Mouse (Mus musculus) intestine, postnatal 0 days (tissue): ENCODE measurements around the gene C2. TPM values are rescaled to one million over a fixed set of nuclear protein-coding genes. Genes with fewer than 3 reads are reported as not detected.

ENCODE experiments used
- ATAC-seq: fragments of 200-750 bp; cut with Nextera tagmentation; 2 replicates; pipeline ENCODE4 v1.8.0; 2017; ENCODE audit warnings: mild to moderate bottlenecking, moderate TSS enrichment, moderate library complexity
- H3K27ac ChIP-seq: fragments of 300-500 bp; sonication (generic); 2 replicates; pipeline ENCODE4 v1.5.1; 2014; ENCODE audit warnings: mild to moderate bottlenecking, low read depth, low read length, moderate library complexity
- H3K27me3 ChIP-seq: fragments of 300-500 bp; sonication (generic); replicated peaks from 2 replicates; pipeline ENCODE4 v1.6.1; 2014; ENCODE audit warnings: low read length, mixed read lengths; ENCODE audit not compliant: control insufficient read depth, insufficient read depth
- H3K36me3 ChIP-seq: fragments of 300-500 bp; sonication (generic); 2 replicates; pipeline ENCODE4 v1.6.1; 2014; ENCODE audit warnings: mild to moderate bottlenecking, moderate library complexity; ENCODE audit not compliant: control insufficient read depth, insufficient read depth
- H3K4me1 ChIP-seq: fragments of 300-500 bp; sonication (generic); replicated peaks from 2 replicates; pipeline ENCODE4 v1.6.1; 2014; ENCODE audit warnings: antibody characterized with exemption, low read length, mixed read lengths; ENCODE audit not compliant: control insufficient read depth, insufficient read depth
- H3K4me2 ChIP-seq: fragments of 300-500 bp; sonication (generic); replicated peaks from 2 replicates; pipeline ENCODE4 v1.6.1; 2014; ENCODE audit warnings: low read depth, mild to moderate bottlenecking, moderate library complexity
- H3K4me3 ChIP-seq: fragments of 300-500 bp; sonication (generic); 2 replicates; pipeline ENCODE4 v1.5.1; 2014; ENCODE audit warnings: low read depth, low read length
- H3K9ac ChIP-seq: fragments of 300-500 bp; sonication (generic); 2 replicates; pipeline ENCODE4 v1.6.1; 2014; ENCODE audit warnings: mild to moderate bottlenecking, low read depth, low read length
- H3K9me3 ChIP-seq: fragments of 300-500 bp; sonication (generic); 2 replicates; pipeline ENCODE4 v1.6.1; 2016; ENCODE audit warnings: mixed run types; ENCODE audit not compliant: control insufficient read depth
- CTCF ChIP-seq: sonication (generic); IDR thresholded peaks from 2 replicates; pipeline ENCODE4 v1.5.1; 2016; ENCODE audit warnings: low read depth, mild to moderate bottlenecking, control low read depth, antibody characterized with exemption, moderate library complexity
- WGBS: fragments of 180-500 bp; shearing (Covaris S2); extraction: QIAGEN DNeasy Blood & Tissue Kit; methylation state at CpG from one replicate; pipeline ENCODE4 v1.1.7; 2014; 5-methylcytosine and 5-hydroxymethylcytosine counted together
- polyA plus RNA-seq: library from polyadenylated mRNA; unstranded; fragments of >200 nt; fragmentation: Nextera tagmentation; extraction: Ambion mirVana; gene quantifications from 2 replicates; pipeline ENCODE4 v1.2.1, GENCODE M21; 2015

Gene C2
- polyA plus RNA-seq, 1 experiment from 2014 or later: 60.3 TPM

DNA sequence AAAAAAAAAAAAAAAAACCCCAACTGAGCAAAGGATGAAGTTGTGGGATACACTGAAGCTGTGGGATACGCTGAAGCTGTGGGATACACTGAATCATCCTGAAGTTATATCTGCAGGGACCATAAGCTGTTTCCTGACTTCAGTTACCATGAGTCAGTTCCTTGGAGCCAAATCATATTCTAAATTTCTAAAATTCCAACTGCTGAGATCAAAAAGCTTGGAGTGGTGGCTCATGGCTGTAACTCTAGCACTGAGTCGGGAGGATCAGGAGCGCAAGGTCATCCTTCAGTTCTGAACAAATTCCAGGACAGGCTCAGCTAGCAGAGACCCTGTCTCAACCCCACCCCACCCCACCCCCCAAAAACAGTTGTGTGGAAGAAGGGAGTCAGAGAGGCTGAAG lies 12.4 kb downstream of the C2 start:
- ATAC-seq: no peak
- no peaks in the 10 kb centered on the region; the same call in 1 of the 2 replicates for H3K4me1 ChIP-seq
- H3K4me3 ChIP-seq: no peak overlapping the region
- WGBS: 77% methylated on average over 3 of the region's 3 CpGs
- H3K27ac ChIP-seq: no peak overlapping the region
- no peaks in the 10 kb centered on the region for H3K9me3 ChIP-seq
- no peak overlapping the region for H3K9ac ChIP-seq
- H3K36me3 ChIP-seq: no peaks in the 10 kb centered on the region
- no peak for TF ChIP-seq CTCF
- H3K27me3 ChIP-seq: no peaks in the 10 kb centered on the region
- no peak overlapping the region for H3K4me2 ChIP-seq

DNA sequence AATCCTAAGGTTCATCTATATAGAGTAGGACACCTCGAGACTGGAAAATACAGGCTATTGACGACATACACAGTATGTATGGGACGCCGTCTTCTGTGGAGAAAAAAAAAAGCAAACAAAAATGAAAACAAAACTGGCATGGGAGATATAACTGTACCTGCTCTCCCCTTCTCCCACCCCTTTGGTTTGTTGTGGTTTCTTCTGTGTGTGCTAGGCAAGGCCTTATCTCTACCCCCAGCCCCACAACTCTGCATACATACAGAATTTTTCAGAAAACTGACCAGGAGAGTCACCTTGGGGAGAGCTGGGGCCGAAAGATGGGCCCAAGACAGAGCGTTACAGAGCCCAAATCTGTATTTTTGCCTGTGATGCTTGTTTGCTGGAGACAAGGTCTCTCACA lies 13.4 kb downstream of the C2 start:
- no peak overlapping the region for H3K9ac ChIP-seq
- TF ChIP-seq CTCF: no peak
- no peak overlapping the region for H3K27ac ChIP-seq
- H3K27me3 ChIP-seq: no peaks in the 10 kb centered on the region
- H3K9me3 ChIP-seq: no peaks in the 10 kb centered on the region
- no peak for ATAC-seq
- WGBS: 93% methylated on average over 6 of the region's 6 CpGs
- no peaks in the 10 kb centered on the region; the same call in 1 of the 2 replicates for H3K4me1 ChIP-seq
- H3K36me3 ChIP-seq: no peaks in the 10 kb centered on the region
- no peak overlapping the region for H3K4me2 ChIP-seq
- no peak overlapping the region for H3K4me3 ChIP-seq

DNA sequence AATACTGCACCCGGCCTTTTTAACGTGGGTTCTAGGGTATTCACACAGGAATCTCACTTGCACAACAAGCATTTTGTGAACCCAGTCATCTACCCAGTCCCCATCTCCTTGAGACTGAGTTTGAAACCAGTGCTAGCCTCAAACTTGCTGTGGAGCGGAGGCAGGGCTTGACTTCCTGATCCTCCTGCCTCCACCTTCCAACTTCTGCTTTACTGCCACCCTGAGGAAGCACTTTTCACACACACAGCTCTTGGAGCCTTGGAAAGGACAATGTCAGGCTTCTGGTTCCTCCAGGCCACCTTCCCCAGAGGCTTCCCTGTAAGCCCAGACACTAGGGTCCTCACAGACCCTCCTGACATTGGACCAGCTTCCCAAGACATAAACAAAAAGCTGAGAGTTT lies 14.7 kb downstream of the C2 start:
- peak; percentile 62 for TF ChIP-seq CTCF
- Histone ChIP-seq H3K9me3 (no peaks in the 10 kb centered on the region), H3K4me1 (no peaks in the 10 kb centered on the region; the same call in 1 of the 2 replicates), H3K27ac (no peak overlapping the region), H3K4me3 (no peak overlapping the region), H3K36me3 (no peaks in the 10 kb centered on the region), H3K9ac (no peak overlapping the region), H3K27me3 (no peaks in the 10 kb centered on the region), H3K4me2 (no peak overlapping the region)
- no peak for ATAC-seq
- WGBS: 56% methylated on average over 3 of the region's 3 CpGs

DNA sequence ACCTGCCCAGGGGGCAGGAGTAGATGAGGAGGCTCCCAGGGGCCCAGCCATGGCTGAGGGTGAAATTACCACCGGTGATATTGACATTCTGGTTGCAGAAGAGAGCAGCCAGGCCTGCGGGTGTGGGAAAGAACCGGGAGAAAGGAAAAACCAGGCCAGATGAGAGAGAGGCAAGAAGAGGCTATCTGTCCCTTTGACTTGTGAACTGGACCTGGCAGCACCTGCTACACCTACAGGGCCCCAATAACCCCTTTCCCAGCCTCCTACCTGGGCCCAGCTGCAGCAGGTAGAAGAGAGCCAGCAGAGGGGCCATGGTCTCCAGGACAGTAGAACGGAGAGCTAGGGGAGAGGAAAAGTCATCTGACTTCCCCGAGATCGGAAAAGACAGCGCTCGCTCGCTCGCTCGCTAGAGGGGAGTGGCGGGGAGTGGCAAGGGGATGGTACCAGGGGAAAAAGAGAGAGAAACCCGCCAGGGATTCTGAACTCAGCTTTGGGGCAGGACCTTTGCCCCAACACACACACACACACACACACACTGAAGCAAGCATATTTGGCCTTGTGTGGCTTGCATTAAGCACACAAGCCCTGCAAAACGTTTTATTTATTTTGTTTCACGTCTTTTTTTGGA lies 16.3 kb downstream of the C2 start, which contains the start of gene Gm20547:
Gene Gm20547 (minus strand): TSS at position 360 of the 628 bp plus-strand sequence.
- TF ChIP-seq CTCF: no peak
- Histone ChIP-seq H3K36me3 (no peaks in the 10 kb centered on the region), H3K4me3 (peak within 1 kb of the TSS; percentile 31), H3K27me3 (no peaks in the 10 kb centered on the region), H3K9ac (peak within 1 kb of the TSS; percentile 37; the same call in 1 of the 2 replicates), H3K27ac (peak within 1 kb of the TSS; percentile 54), H3K4me2 (peak within 1 kb of the TSS; percentile 60), H3K9me3 (no peaks in the 10 kb centered on the region), H3K4me1 (no peaks in the 10 kb centered on the region; the same call in 1 of the 2 replicates)
- ATAC-seq: peak; percentile 25; the same call in 1 of the 2 replicates
- WGBS: 5% methylated on average over 15 of the region's 15 CpGs

DNA sequence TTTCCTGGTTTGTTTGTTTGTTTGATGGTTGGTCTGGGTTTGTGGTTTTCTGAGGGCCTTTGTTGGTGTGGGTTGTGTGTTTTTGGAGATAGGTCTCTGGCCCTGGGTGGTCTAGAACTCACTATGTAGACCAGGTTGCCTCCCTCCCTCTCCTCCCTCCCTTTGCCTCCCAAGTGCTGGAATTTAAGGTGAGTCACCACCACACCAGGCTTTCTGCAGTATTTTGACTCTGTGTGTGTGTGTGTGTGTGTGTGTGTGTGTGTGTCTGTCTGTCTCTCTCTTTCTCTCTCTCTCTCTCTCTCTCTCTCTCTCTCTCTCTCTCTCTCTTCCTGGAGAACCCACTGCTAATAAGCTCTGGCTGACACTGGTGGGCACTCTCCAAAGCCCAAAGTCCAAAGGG lies 16.9 kb downstream of the C2 start:
- peak overlapping the region; percentile 54; the same call in 1 of the 2 replicates for H3K27ac ChIP-seq

DNA sequence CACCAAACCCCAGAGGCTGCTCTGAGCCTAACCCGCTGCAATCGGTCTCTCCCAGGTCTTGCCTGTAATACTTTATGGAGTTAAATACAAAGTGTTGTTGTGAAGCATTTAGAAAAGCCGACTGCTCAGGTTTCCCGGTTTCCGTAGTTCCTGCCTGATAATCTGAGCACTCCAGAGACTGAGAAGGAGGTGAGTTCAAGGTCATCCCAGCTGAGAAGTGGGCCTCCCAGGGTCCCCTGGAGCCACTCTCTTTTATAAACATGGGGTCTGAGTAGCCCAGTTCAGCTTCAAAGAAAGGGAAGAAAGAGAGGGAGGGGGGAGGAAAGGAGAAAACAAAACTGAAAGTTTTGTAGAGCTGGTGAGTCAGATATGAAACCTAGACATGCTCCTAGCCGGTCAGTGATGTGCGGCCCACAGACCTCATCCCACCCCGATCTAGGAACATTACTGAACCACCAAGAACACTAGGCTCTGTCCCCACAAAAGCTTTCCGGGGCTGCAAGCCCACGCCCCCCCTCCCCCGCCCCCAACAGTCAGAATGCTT lies 18.7 kb downstream of the C2 start, which contains the start of gene Zbtb12:
Gene Zbtb12 (plus strand): TSS at position 148 of the 544 bp plus-strand sequence.
- Histone ChIP-seq H3K4me3 (no peak within 1 kb of the TSS), H3K9ac (no peak within 1 kb of the TSS), H3K27ac (no peak within 1 kb of the TSS), H3K9me3 (no peaks in the 10 kb centered on the region), H3K4me1 (no peaks in the 10 kb centered on the region; the same call in 1 of the 2 replicates), H3K27me3 (no peaks in the 10 kb centered on the region), H3K36me3 (no peaks in the 10 kb centered on the region), H3K4me2 (peak within 1 kb of the TSS; percentile 43)
- WGBS: 51% methylated on average over 11 of the region's 11 CpGs
- no peak for ATAC-seq
- no peak for TF ChIP-seq CTCF

More for the DNA sequence above, 16.9 kb downstream of the C2 start:
- Histone ChIP-seq H3K4me2 (peak overlapping the region; percentile 60), H3K9me3 (no peaks in the 10 kb centered on the region), H3K27me3 (no peaks in the 10 kb centered on the region), H3K4me3 (no peak overlapping the region; the same call in 1 of the 2 replicates), H3K4me1 (no peaks in the 10 kb centered on the region; the same call in 1 of the 2 replicates), H3K36me3 (no peaks in the 10 kb centered on the region), H3K9ac (peak overlapping the region; percentile 37; the same call in 1 of the 2 replicates)
- no peak for TF ChIP-seq CTCF
- ATAC-seq: no peak
